Mouse (Mus musculus) midbrain, embryonic 14.5 days (tissue): Measurements from ENCODE around the gene Bfar. TPM values are rescaled to one million over a fixed set of nuclear protein-coding genes. Genes with fewer than 3 reads are reported as not detected.
"Not testable (repeated sequence)": the region's sequence is repeated elsewhere in the genome, so short reads cannot be mapped to it uniquely, and the experiment has no call there.

Source experiments
- ATAC-seq: fragments of 200-750 bp; cut with Nextera tagmentation; 2 replicates; pipeline ENCODE4 v1.8.0; 2017; ENCODE audit warnings: moderate number of reproducible peaks, moderate library complexity; ENCODE audit not compliant: low FRiP score, low TSS enrichment
- DNase-seq: peaks from one replicate; pipeline ENCODE4 v3.0.0-alpha.2; 2015
- H3K27ac ChIP-seq: fragments of 300-500 bp; sonication (generic); replicated peaks from 2 replicates; pipeline ENCODE4 v1.5.1; 2014; ENCODE audit warnings: mild to moderate bottlenecking, low read depth, low read length, moderate library complexity
- H3K27me3 ChIP-seq: fragments of 300-500 bp; sonication (generic); 2 replicates; pipeline ENCODE4 v1.6.1; 2014; ENCODE audit warnings: low read length, control low read depth, mixed read lengths; ENCODE audit not compliant: control insufficient read depth, insufficient read depth
- H3K36me3 ChIP-seq: fragments of 300-500 bp; sonication (generic); 2 replicates; pipeline ENCODE4 v1.6.1; 2014; ENCODE audit warnings: low read length, control low read depth; ENCODE audit not compliant: control insufficient read depth, insufficient read depth
- H3K4me1 ChIP-seq: fragments of 300-500 bp; sonication (generic); 2 replicates; pipeline ENCODE4 v1.6.1; 2014; ENCODE audit warnings: mild to moderate bottlenecking, antibody characterized with exemption, low read length, control low read depth; ENCODE audit not compliant: control insufficient read depth, insufficient read depth
- H3K4me2 ChIP-seq: fragments of 300-500 bp; sonication (generic); 2 replicates; pipeline ENCODE4 v1.6.1; 2014; ENCODE audit warnings: mild to moderate bottlenecking, low read length, moderate library complexity
- H3K4me3 ChIP-seq: fragments of 300-500 bp; sonication (generic); replicated peaks from 2 replicates; pipeline ENCODE4 v1.5.1; 2014; ENCODE audit warnings: low read depth, low read length
- H3K9ac ChIP-seq: fragments of 300-500 bp; sonication (generic); replicated peaks from 2 replicates; pipeline ENCODE4 v1.6.1; 2014; ENCODE audit warnings: mild to moderate bottlenecking, low read length, moderate library complexity
- H3K9me3 ChIP-seq: fragments of 300-500 bp; sonication (generic); 2 replicates; pipeline ENCODE4 v1.6.1; 2016; ENCODE audit warnings: low read length, control low read depth, mixed read lengths; ENCODE audit not compliant: control insufficient read depth
- WGBS: fragments of 180-500 bp; shearing (Covaris S2); extraction: QIAGEN DNeasy Blood & Tissue Kit; methylation state at CpG from one replicate; pipeline ENCODE4 v1.1.7; 2014; 5-methylcytosine and 5-hydroxymethylcytosine counted together
- polyA plus RNA-seq: library from polyadenylated mRNA; unstranded; fragments of >200 nt; fragmentation: Nextera tagmentation; extraction: Ambion mirVana; gene quantifications from 2 replicates; pipeline ENCODE4 v1.2.1, GENCODE M21; 2014

Gene Bfar
- 50.7 and 53.8 TPM in 2 replicates for polyA plus RNA-seq

DNA sequence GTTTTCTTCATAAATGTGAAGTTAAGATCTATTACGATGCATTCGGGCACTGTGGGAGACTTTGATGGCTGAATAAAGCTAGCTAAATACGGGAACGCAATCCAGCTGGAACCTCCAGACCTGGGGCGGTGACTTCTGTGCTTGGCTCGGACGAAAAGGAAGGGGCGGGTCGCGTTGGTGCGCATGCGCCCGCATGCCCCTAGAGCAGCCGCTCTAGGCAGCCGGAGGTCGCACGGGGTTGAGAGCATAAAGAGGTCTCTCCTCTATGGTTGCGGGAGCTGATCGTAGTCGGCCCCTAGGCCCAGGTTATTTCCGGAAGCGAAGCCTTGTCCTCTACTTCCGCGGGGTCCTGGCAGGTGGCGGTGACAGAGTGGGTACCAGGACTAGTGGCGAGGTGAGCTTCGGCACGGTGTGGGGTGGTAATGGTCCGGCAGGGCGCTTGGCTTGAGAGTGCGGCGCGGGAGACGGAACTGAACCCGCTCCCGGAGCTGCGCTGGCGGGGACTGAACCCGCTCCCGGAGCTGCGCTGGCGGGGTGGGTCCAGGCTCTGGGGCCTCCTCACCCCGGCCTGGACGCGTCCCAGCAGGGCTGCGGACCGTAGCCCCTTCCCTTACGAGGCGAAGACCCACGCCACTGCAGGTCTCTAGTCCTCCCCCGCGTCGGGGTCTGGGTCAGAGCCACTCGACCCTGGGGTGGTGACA lies at the start of gene Bfar, which contains the start of gene 3110001I22Rik:
Gene Bfar (plus strand): TSS at position 174 of the 701 bp plus-strand sequence.
Gene 3110001I22Rik (plus strand): TSS at position 245 of the 701 bp plus-strand sequence.
- ATAC-seq = peak; percentile 94
- H3K9me3 ChIP-seq = no peaks in the 10 kb centered on the region

DNA sequence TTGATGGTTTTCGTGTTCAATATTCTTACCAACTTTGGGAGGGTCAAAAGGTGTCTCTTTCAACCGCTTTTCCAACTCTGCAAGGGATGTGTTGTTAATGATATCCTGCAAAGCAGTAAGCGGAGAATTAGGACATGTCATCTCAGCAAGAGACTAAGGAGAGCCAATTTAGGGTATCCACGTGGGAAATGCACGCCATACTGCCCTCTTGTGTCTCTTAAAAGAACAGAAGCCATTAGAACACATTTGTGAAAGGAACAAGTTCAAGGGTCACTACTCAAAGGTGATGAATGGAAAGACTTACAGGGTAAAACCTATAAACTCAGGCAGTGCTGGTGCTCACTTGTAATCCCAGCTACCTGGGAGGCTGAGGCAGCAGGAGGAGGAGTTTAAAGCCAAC lies 43.3 kb upstream of the Bfar start:
- WGBS = 49% methylated on average over 5 of the region's 5 CpGs

More for the DNA sequence above, at the start of gene Bfar, which contains the start of gene 3110001I22Rik:
- Histone ChIP-seq H3K4me2 (peak within 1 kb of the TSS; percentile 85), H3K9ac (peak within 1 kb of the TSS; percentile 93), H3K4me3 (peak within 1 kb of the TSS; percentile 93), H3K27ac (peak within 1 kb of the TSS; percentile 77), H3K27me3 (no peaks in the 10 kb centered on the region), H3K4me1 (peaks cover 14% of the 10 kb centered on the region), H3K36me3 (peaks cover 7% of the 10 kb centered on the region)
- peak; percentile 98 for DNase-seq
- under 1% methylated on average over 54 of the region's 54 CpGs for WGBS

DNA sequence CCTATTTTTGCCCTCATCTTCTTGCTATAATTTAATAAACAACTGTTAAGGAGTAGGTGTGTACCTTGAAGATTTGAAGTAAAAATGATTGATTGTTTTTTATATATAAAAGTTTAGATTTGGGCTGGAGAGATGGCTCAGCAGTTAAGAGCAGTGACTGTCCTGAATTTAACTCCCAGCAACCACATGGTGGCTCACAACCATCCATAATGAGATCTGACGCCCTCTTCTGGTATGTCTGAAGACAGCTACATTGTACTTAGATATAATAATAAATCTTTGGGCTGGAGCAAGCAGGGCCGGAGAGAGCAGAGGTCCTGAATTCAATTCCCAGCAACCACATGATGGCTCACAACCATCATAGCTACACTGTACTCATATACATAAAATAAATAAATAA lies 33.5 kb upstream of the Bfar start:
- not testable (repeated sequence) for H3K4me1 ChIP-seq, H3K9me3 ChIP-seq, H3K4me3 ChIP-seq, ATAC-seq, DNase-seq, H3K27me3 ChIP-seq, H3K9ac ChIP-seq, H3K27ac ChIP-seq, H3K4me2 ChIP-seq
- 39% methylated on average over 2 of the region's 2 CpGs for WGBS
- peaks cover 46% of the 10 kb centered on the region for H3K36me3 ChIP-seq

More for the DNA sequence above, 43.3 kb upstream of the Bfar start:
- DNase-seq (peak; percentile 47), ATAC-seq (no peak)
- Histone ChIP-seq H3K4me3 (no peak overlapping the region), H3K4me2 (no peak overlapping the region), H3K36me3 (peaks cover 59% of the 10 kb centered on the region), H3K27ac (no peak overlapping the region), H3K9ac (no peak overlapping the region), H3K27me3 (no peaks in the 10 kb centered on the region), H3K9me3 (no peaks in the 10 kb centered on the region), H3K4me1 (no peaks in the 10 kb centered on the region)

DNA sequence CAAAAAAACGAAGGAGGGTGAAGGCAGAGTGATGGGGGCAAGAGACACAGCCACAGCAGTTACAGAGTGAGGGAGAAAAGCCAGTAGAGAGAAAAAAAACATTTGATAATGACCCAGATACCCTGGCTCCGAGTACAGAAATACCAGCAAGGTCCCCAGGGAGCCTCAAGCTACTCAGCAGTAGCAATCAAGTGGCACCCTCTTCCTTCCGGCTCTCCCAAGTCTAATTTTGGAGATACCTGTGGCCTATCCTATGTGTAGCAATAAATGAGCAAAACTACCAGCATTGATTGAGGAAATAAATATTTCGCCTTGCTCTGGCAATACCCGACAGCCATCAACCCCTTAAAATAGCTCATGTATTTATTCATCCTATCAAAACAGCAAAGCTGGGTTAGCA lies 32.1 kb upstream of the Bfar start:
- no peak overlapping the region for H3K27ac ChIP-seq
- H3K4me2 ChIP-seq = no peak overlapping the region
- no peak overlapping the region for H3K4me3 ChIP-seq
- H3K36me3 ChIP-seq = peaks cover 39% of the 10 kb centered on the region
- no peak overlapping the region for H3K9ac ChIP-seq
- H3K9me3 ChIP-seq = no peaks in the 10 kb centered on the region
- ATAC-seq = no peak
- DNase-seq = no peak
- H3K27me3 ChIP-seq = no peaks in the 10 kb centered on the region
- no peaks in the 10 kb centered on the region for H3K4me1 ChIP-seq
- 93% methylated on average over 5 of the region's 5 CpGs for WGBS

DNA sequence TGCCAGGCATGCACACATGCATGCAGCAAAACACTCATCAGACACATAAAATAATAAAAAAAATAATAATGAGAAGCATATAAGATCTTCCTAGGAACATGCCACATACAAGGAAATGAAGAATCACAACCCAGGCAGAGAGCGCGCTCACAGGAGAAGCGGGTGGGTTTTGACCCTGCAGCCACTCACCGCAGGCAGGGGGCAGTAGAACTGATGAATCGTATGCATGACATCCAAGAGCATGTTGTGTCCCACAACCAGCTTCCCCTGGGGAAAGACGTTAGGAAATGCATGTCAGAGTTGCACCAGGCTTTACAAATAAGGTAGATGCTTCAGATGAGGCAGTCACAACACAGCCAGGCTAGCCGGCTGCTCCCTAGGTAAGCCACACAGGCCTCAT lies 31.6 kb upstream of the Bfar start:
- no peak overlapping the region for H3K4me2 ChIP-seq
- no peak overlapping the region for H3K9ac ChIP-seq
- no peaks in the 10 kb centered on the region for H3K4me1 ChIP-seq
- 79% methylated on average over 7 of the region's 7 CpGs for WGBS
- no peaks in the 10 kb centered on the region for H3K9me3 ChIP-seq
- DNase-seq (peak; percentile 9), ATAC-seq (no peak)
- peaks cover 35% of the 10 kb centered on the region for H3K36me3 ChIP-seq
- no peak overlapping the region for H3K4me3 ChIP-seq
- H3K27me3 ChIP-seq = no peaks in the 10 kb centered on the region
- H3K27ac ChIP-seq = no peak overlapping the region

DNA sequence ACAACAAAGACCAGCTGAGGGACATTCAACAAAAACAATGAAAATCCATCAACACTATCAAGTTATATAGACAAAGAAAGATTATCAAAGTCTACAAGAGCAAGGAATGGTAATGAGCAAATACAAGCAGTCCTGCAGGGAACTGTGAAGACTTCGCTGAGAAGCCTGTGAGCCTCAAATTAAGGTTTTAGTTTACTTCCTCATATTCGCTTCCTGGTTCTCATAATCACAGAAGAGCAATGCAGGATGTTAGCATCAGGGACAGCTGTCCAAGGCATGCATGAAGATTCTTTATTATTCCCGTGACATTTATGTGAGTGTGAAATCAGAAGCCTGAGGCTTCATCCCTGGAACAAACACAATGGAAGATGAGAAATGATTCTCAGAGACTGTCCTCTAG lies 27.2 kb upstream of the Bfar start:
- WGBS = 91% methylated on average over 3 of the region's 3 CpGs

DNA sequence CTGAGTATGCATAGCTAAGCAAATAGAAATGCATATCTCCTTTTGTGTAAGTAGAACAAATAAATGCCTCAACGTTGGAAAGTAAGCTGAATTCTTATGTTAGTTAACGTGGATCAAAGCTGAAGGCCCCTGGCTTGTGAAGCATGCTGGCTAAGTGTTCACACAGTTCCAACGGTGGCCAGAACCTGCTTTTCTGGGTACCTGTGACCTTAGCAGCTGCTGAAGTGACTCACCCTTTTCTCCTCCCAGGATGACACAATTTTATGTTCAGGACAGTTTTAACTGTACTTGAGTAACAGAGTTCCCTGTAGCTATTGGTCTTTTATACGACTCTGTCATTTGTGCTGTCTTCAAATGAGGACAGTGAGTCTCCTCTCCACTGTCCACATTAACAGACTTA lies 25.7 kb upstream of the Bfar start:
- H3K9ac ChIP-seq = no peak overlapping the region
- H3K27ac ChIP-seq = no peak overlapping the region
- H3K27me3 ChIP-seq = no peaks in the 10 kb centered on the region
- ATAC-seq (no peak), DNase-seq (no peak)
- H3K4me3 ChIP-seq = no peak overlapping the region
- H3K4me1 ChIP-seq = no peaks in the 10 kb centered on the region
- peaks cover 37% of the 10 kb centered on the region for H3K36me3 ChIP-seq
- no peak overlapping the region for H3K4me2 ChIP-seq
- WGBS = 89% methylated on average over 4 of the region's 4 CpGs
- H3K9me3 ChIP-seq = no peaks in the 10 kb centered on the region

More for the DNA sequence above, 27.2 kb upstream of the Bfar start:
- no peaks in the 10 kb centered on the region for H3K9me3 ChIP-seq
- H3K4me1 ChIP-seq = no peaks in the 10 kb centered on the region
- no peak overlapping the region for H3K4me3 ChIP-seq
- ATAC-seq = no peak
- H3K4me2 ChIP-seq = no peak overlapping the region
- H3K36me3 ChIP-seq = peaks cover 24% of the 10 kb centered on the region
- no peak overlapping the region for H3K9ac ChIP-seq
- no peak overlapping the region for H3K27ac ChIP-seq
- H3K27me3 ChIP-seq = no peaks in the 10 kb centered on the region
- no peak for DNase-seq

DNA sequence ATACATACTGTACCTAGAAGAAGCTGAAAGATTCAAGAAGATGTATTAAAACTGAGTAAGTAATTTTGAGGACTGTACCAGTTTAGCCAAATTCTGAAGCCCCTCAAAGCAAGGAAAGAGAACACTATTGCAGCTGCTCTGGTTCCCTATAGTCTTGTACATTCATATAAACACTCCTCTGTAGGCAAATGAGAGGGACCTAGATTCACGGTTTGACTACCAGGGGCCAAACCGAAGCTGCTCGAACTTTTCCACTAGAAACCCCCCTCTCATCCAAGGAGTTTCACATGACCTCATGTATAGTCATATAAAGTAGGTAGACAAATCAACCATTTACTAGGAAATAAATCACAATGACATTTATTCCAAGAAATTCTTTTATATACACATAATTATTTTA lies 12.8 kb upstream of the Bfar start:
- ATAC-seq = no peak
- no peak overlapping the region for H3K4me3 ChIP-seq
- DNase-seq = no peak
- H3K9ac ChIP-seq = no peak overlapping the region
- H3K36me3 ChIP-seq = peaks cover 66% of the 10 kb centered on the region
- H3K4me1 ChIP-seq = no peaks in the 10 kb centered on the region
- H3K4me2 ChIP-seq = no peak overlapping the region
- WGBS = 94% methylated on average over 3 of the region's 3 CpGs
- no peaks in the 10 kb centered on the region for H3K9me3 ChIP-seq
- H3K27ac ChIP-seq = no peak overlapping the region
- no peaks in the 10 kb centered on the region for H3K27me3 ChIP-seq

DNA sequence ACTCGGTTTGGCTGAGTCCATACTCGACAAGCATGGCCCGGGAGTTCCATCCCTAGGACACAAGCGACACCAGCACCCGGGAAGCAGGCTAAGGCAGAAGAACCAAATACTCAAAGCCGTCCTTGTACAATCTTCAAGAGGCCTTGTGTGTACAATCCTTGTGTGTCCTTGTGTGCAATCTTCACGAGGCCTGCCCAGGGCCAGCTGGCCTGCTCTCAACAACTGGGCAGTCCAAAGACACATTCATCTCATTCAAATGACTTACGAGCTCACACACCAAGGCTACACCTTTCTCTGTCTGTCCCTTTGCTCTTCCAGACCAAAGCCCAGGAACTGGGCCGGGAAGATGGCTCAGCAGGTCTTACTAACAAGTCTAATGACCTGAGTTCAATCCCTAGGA lies 10.9 kb upstream of the Bfar start:
- H3K27ac ChIP-seq = no peak overlapping the region
- DNase-seq = no peak
- no peak overlapping the region for H3K4me2 ChIP-seq
- H3K4me1 ChIP-seq = no peaks in the 10 kb centered on the region
- no peaks in the 10 kb centered on the region for H3K9me3 ChIP-seq
- no peak overlapping the region for H3K9ac ChIP-seq
- H3K27me3 ChIP-seq = no peaks in the 10 kb centered on the region
- no peak overlapping the region for H3K4me3 ChIP-seq
- peaks cover 55% of the 10 kb centered on the region for H3K36me3 ChIP-seq
- ATAC-seq = no peak
- WGBS = 97% methylated on average over 9 of the region's 9 CpGs
